In genomic region chr7:66157861-66158415, GRCm38 (mm10) we compare ENCODE assay signal across 17 mouse cellular contexts. TPM values are rescaled to one million over a fixed set of nuclear protein-coding genes. Genes with fewer than 3 reads are reported as not detected.
DNase-seq lines count a peak whose midpoint lies in the region; ATAC-seq lines count a peak whose summit lies in the region.
"Had no signal": no experiment of that assay in that cellular context is flagged by ENCODE, and none has a peak within 500 bp of the region (broad histone marks: within the 10 kb centered on the region; RNA-seq: fewer than 3 reads in every experiment).

No protein-coding gene starts in this region.

- H3K9ac ChIP-seq in hindbrain, embryonic 16.5 days (ENCODE audit: low read depth, low read length) = no peak overlapping the region
- H3K9ac ChIP-seq in kidney, embryonic 16.5 days (replicated peaks; ENCODE audit: low read length) = no peak overlapping the region
- H3K9ac ChIP-seq: embryonic facial prominence, embryonic 12.5 days; liver, embryonic 15.5 days had no signal

- ATAC-seq in hindbrain, embryonic 16.5 days = peak; percentile 62
- peak; percentile 74 for ATAC-seq in kidney, embryonic 16.5 days (ENCODE audit: low FRiP score, low TSS enrichment)
- no peak for ATAC-seq in CD4-positive, CD25-positive, alpha-beta regulatory T cell, adult 4 months

- peaks cover 11% of the 10 kb centered on the region for H3K4me1 ChIP-seq in hindbrain, embryonic 16.5 days (ENCODE audit: control insufficient read depth, insufficient read depth, low read depth, low read length)
- peaks cover 14% of the 10 kb centered on the region; the same call in 1 of the 2 replicates for H3K4me1 ChIP-seq in hindbrain, embryonic 10.5 days (replicated peaks)
- peaks cover 10% of the 10 kb centered on the region for H3K4me1 ChIP-seq in kidney, embryonic 16.5 days (ENCODE audit: insufficient read depth, low read length)
- H3K4me1 ChIP-seq: embryonic facial prominence, embryonic 12.5 days had no signal

- H3K36me3 ChIP-seq in hindbrain, embryonic 16.5 days (ENCODE audit: control insufficient read depth, insufficient read depth, low read length) = no peaks in the 10 kb centered on the region
- H3K36me3 ChIP-seq in hindbrain, embryonic 10.5 days = peaks cover 21% of the 10 kb centered on the region
- H3K36me3 ChIP-seq in kidney, embryonic 16.5 days (ENCODE audit: insufficient read depth, low read length) = 0 out of 2 replicates have a peak, but pooled peaks cover 3% of the 10 kb centered on the region

- no peak overlapping the region for H3K4me2 ChIP-seq in hindbrain, embryonic 16.5 days (ENCODE audit: low read length)
- no peak overlapping the region for H3K4me2 ChIP-seq in kidney, embryonic 16.5 days (replicated peaks; ENCODE audit: low read depth, low read length)
- H3K4me2 ChIP-seq: embryonic facial prominence, embryonic 12.5 days; liver, embryonic 15.5 days had no signal

- 73% methylated on average over 4 of the region's 4 CpGs for WGBS in hindbrain, embryonic 16.5 days
- WGBS in hindbrain, embryonic 10.5 days = 87% methylated on average over 4 of the region's 4 CpGs
- 67% methylated on average over 4 of the region's 4 CpGs for WGBS in kidney, embryonic 16.5 days

- no peaks in the 10 kb centered on the region for H3K27me3 ChIP-seq in hindbrain, embryonic 16.5 days (replicated peaks; ENCODE audit: control insufficient read depth, insufficient read depth, low read length)
- H3K27me3 ChIP-seq in hindbrain, embryonic 10.5 days (ENCODE audit: insufficient read depth, poor library complexity, severe bottlenecking) = no peaks in the 10 kb centered on the region
- H3K27me3 ChIP-seq in kidney, embryonic 16.5 days (ENCODE audit: insufficient read depth, low read length) = no peaks in the 10 kb centered on the region
- H3K27me3 ChIP-seq: embryonic facial prominence, embryonic 12.5 days; liver, embryonic 15.5 days had no signal

- peak; percentile 89 for DNase-seq in heart, adult 11 months
- no peak for DNase-seq in heart, adult 9 months (ENCODE audit: low spot score in 2 of 2)
- DNase-seq in hindbrain, embryonic 10.5 days (ENCODE audit: low spot score) = no peak
- peak; percentile 16 for DNase-seq in adipocyte (ENCODE audit: low spot score)
- no peak for DNase-seq in lung, postnatal 4 days
- DNase-seq: adrenal gland, postnatal 36 days; gastrocnemius, postnatal 25 days; layer of hippocampus, adult 9-11 months; left cerebral cortex, postnatal 4 days; lung, postnatal 36 days; right cerebral cortex, adult 18-20 months; spleen, adult 18-20 months had no signal

- no peak overlapping the region for H3K4me3 ChIP-seq in hindbrain, embryonic 16.5 days (ENCODE audit: low read length)
- H3K4me3 ChIP-seq in hindbrain, embryonic 10.5 days = no peak overlapping the region
- H3K4me3 ChIP-seq in kidney, embryonic 16.5 days (ENCODE audit: low read length) = no peak overlapping the region
- H3K4me3 ChIP-seq: embryonic facial prominence, embryonic 12.5 days; liver, embryonic 15.5 days had no signal

- H3K27ac ChIP-seq in hindbrain, embryonic 16.5 days (ENCODE audit: low read depth, low read length) = no peak overlapping the region
- H3K27ac ChIP-seq in hindbrain, embryonic 10.5 days = no peak overlapping the region
- peak overlapping the region; percentile 46; the same call in 1 of the 2 replicates for H3K27ac ChIP-seq in kidney, embryonic 16.5 days (ENCODE audit: low read length)
- H3K27ac ChIP-seq: embryonic facial prominence, embryonic 12.5 days; liver, embryonic 15.5 days had no signal

- H3K9me3 ChIP-seq in hindbrain, embryonic 16.5 days (ENCODE audit: control insufficient read depth, low read length) = no peaks in the 10 kb centered on the region
- no peaks in the 10 kb centered on the region for H3K9me3 ChIP-seq in hindbrain, embryonic 10.5 days
- H3K9me3 ChIP-seq in kidney, embryonic 16.5 days (ENCODE audit: low read length) = no peaks in the 10 kb centered on the region
- H3K9me3 ChIP-seq: embryonic facial prominence, embryonic 12.5 days; liver, embryonic 15.5 days had no signal

RNA-seq across cellular contexts. Expression of gene Chsy1, which starts 48.6 kb away (rescaled TPM):
- polyA plus RNA-seq in hindbrain, embryonic 16.5 days (2015; fragmentation: Nextera tagmentation; extraction: Ambion mirVana) = 8.7 and 10.0 TPM in 2 replicates
- polyA plus RNA-seq in hindbrain, embryonic 10.5 days (2016; fragmentation: Nextera tagmentation; extraction: Ambion mirVana) = 9.6 and 11.2 TPM in 2 replicates
- polyA plus RNA-seq in kidney, embryonic 16.5 days (2015; fragmentation: Nextera tagmentation; extraction: Ambion mirVana) = 13.4 and 13.9 TPM in 2 replicates
- polyA plus RNA-seq in CD4-positive, CD25-positive, alpha-beta regulatory T cell, adult 4 months (2017; shearing (Covaris generic)) = 10 to 100 TPM in 1 of 2 experiments, 1 to 10 TPM in 1; 7.4 to 10.6 TPM

Comparison
In these comparisons a context has a peak if more than half of its experiments do, and no peak if none do; other contexts are left out.
1. DNase-seq: peak in heart, adult 11 months (single experiment) and adipocyte (single experiment); none in heart, adult 9 months (0 of 2), hindbrain, embryonic 10.5 days (single experiment) and lung, postnatal 4 days (0 of 2).